Mouse (Mus musculus) right cerebral cortex, postnatal 4 days (tissue): ENCODE measurements at regions not wholly inside any gene's neighbourhood (a gene's known extent, or its start where the extent isn't known, plus 50 kb on each side); places are given as distances from the start of the nearest gene placed in this dataset.

Experiments
- DNase-seq: peaks from one replicate; pipeline ENCODE4 v3.0.0-alpha.2; 2022

DNA sequence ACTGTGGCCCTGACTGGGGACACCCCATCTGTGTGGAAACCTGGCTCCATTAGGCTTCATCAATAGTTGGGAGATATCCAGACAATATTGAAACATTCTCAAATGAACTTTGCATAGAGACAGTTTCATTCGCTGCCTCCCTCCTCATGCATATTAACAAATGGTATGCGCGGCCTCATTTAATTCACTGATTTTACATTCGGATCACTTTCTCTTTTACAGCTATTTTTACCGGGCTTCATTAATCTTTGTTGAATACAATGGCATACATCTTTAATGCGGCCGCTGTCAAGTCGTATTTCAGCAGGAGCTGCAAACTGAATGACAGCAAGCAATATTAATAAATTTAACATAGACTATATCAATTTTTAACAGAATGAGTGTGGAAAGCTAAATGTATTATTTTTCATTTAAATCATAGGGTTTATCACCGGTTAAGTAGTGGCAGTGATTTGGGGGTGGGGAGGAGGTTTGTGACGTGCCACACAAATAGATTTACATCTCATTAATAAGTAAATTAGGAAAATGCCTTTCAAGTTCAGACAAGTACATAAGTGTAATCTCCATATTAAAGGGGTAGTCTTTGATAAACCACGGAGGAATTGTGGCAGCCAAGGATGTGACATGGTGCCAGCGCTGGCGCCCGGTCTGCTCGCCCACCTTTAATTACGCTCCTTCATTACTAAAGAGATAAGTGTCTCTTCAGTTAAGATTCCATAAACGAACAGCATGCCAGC is 480.4 kb upstream of the Mki67 start:
- DNase-seq = no peak

DNA sequence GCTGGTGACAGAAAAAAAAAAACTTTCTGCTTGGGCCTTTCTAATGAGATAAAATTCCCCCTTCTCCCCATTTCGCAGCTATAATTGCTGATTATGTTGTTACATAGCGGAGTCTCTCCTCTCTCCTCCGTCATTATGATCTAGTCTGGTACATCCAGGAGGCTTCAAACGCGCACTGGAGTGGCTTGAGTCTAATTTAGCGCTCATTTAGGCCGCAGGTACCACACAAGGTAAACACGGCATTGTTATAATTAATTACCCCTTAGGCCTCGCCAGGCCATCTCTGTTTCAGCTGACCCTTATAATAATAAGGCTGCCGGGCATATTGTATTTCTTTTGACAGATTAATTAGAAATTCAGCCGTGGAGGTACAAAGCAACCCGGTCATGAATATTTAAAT is 492.7 kb upstream of the Mki67 start:
- no peak for DNase-seq

DNA sequence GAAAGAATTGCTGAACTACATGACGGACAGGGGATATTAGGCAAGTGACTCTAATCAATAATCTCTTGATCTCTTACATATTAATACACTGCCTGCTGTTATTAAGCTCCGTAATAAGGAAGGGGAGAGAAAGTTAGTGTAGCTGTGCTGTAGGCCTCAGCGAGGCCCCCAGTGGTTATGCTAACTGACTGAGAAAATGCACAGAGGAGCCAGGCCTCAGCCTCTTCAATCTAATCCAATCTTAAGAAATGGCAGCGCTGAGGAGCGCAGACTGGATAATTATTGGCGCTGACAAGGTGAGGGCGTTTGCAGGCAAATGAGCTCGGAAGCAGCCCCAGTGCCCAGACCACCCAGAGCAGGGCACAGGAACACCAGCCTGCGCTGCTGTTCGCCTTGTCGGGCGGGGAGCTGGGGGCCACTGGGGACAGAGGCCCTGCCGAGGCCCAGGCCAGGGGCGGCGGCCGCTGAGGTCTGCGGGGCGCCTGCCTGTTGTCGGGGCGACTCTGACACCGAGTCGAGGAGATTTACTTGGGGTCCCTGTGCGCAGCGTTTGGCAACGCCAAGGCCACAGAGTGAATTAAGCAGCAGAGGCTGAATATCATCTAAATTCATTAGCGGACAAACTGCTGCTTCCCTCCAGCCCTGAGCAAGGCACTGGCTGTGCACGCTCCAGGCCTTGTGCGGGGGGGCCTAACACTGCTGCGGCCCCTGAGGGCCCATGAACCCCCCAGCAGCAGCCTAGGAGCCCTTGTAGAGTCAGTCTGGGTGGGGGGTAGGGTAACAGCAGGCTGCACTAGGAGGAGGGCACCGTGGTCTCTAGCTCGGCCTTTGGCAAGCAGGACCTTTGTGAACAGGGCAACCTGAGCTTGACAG is 493.4 kb upstream of the Mki67 start:
- DNase-seq = no peak

DNA sequence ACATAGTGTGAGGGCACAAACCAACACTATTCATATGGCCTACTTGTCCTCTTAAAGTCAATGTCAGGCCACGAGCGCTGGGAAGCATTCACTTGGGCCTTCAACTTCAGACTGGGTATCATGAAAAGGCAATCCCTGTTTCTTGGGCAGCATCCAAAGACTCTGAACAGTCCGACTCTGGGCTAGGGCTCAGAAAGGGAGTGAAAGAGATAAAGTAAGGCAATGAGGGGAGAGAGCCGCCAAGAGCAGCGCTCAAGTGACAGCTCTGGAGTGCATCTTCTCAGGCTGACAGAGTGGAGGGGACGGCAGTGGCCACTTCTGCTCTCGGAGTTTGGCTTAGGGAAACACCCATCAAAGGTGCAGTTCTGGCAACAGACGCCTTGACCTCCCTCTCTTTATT is 496.3 kb upstream of the Mki67 start:
- DNase-seq = no peak

DNA sequence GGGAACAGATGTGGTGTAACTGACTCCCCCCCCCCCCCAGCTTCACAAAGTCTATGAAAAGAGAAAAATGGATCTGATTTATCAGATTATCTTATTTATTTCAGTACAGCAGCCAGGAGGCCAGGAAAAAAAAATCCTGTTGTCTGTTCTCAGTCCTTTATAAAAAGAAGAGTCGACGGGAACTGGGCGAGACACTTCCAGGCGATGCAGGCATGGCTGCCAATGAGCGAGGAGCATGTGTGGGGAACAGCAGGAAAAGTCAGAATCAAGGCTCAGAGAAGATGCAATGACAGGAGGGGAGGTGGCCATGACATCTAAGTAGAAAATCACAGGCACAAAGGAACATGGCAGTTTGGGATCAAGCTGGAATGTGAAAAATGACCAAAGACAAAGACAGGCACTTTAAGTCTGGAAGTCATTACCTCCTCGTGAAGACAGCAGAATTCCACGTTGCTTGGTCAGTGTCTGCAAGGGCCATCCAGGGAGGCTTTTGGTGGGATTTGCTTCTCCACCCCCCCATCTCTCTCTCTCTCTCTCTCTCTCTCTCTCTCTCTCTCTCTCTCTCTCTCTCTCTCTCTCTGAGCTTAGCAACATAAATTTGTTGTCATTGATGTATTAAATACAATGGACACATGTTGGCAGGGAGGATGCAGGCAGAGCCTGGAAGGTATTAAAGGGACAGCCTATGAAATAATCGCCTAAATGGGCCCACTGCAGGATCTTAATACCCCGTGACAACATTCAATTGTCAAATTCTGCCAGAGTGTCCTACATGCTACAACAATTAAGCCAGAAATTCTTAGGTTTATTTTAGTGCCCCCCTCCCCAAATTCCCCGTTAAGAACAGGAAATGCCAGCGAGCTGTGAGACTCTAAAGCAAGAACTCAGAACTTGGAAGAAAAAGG is 497.1 kb upstream of the Mki67 start:
- no peak for DNase-seq

DNA sequence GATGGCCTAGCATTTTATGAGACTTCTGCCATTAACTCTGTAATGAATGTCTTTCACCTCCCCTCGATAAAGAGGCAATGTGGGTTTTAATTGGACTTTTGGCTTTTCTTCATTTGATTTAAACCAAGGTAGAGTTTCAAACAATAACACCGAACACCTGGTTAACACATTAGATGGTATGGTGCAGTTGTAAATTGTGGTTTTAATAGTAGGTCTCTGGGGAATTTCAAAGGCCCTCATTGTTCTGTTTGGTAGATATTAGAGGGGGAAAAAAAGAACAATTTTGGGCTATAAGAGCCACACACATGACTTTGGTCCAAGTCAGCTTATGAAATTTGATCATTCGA is 497.8 kb upstream of the Mki67 start:
- no peak for DNase-seq

DNA sequence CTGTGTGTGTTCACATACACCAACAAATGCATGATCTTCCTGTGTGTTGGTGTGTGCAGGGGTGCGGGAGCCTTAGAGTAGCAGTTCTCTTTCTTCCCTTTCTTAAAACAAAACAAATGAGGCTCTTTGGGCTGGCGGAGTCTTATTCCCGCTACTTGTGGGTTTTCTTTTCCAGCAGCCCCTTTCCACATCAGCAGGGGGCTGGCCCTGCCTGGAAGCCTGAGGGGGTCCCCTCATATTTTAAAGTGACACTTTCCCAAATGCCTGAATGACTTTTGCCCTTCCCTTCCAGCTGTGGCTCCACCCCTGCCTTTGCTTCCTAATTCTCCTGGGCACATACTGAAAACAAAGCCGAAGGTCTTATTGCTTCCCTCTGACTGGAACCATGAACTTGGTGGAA is 498.3 kb upstream of the Mki67 start:
- no peak for DNase-seq

DNA sequence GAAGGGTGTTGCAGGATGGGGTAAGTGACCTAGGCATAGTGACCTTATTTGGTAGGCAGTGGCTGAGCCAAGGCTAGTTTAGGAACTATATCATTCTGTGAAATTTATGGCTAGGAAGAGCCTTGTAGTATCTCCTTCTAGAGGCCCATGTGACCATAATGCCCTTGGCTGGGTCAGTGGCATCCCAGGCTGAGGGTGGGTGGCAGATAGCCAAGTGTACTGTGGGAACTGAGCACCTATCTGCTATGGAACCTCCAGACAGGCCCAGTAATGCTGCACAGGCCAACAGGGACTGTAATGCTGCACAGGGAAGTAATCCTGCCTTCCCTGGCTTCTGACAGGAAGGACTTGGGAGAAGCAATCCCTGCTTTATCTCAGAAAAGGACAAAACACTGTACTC is 500.6 kb upstream of the Mki67 start:
- DNase-seq = no peak

DNA sequence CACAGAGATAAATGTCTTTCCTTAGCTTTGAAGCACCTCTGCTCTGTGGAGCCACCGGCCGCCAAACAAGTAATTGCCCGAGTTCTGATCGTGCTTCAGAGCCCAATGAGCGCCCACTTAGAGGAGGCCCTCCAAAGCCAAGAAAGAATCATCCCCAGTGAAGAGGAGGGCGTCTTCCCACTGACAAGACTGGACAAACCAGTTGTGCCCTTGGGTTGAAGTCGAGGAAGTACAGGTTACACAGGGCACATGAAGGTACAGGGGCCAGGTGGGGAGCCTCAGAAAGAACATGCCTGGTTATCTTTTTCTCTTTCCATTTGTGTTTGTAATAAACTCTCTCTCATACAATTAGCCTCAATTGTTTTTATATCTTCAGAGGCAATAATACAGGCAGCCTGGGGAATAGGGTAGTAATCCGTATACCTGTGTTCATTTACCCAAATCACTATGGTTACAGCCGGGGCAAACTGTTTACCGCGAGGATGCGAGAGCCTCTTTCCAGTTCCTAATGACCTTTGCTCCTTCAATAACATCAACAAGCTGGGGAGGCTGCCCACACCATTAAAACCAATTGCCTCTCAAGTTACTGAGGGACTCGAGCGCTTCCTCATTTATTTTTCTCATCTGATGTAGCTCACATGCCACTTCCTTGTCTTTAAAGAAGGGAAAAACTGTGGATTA is 503.5 kb upstream of the Mki67 start:
- no peak for DNase-seq

DNA sequence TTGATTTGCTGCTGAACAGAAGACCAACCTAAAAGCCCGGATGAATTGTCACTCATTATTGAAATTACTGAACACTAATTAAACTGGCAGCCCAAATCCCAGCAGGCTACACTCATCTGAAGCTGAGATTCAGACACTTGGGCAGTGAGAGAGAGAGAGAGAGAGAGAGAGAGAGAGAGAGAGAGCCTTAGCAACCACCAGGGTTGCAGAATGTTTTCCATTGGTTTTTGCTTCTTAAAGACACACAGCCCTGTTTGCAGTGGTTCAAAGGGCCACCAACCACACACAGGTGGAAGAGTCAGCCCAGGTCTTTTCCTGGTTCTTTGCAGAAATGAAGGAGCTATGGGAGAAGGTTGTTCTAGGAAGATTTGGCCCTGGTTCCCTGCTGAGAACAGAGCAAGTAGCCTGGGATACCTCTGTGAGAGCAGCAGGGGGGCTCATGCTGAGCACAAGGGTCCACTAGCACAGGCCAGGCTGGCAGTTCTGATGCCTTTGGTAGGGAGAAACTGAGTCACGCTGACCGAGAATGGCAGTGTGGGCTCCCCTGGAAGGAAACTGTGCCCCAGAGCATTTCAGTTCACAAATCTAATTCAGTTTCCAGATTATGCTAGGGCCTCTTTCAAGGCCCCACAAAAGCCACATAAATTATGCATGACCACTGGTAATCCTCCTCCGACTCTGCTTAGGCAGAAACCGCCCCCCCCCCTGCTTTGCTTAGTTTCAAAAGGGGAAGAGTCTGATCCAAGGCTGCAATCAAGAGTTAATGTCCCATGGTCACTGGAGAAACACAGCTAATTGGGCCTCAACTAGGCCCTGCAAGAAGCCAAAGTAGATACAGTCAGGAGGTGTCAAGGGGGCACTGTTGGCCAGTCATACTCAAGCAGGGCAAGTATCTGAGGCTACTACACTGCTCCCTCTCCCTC is 504.3 kb upstream of the Mki67 start:
- DNase-seq = no peak

DNA sequence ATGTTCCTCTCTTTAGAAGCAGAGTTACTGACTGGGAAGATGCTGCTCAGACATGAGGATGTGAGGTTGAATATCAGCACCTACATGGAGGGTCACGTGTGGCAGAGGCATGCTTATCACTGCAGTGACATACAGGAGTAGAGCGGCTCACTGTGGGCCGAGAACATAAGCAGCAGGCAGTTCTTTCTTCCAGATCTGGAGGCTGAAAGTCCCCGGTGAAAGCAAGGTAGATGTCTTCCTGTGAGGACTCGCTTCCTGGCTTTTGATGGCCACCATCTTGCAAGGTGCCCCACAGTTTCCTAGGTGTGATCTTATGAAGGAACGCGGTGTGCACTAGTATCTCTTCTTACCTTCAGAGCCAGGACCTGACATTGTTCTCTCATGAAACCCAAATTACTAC is 505.5 kb upstream of the Mki67 start:
- DNase-seq = no peak

DNA sequence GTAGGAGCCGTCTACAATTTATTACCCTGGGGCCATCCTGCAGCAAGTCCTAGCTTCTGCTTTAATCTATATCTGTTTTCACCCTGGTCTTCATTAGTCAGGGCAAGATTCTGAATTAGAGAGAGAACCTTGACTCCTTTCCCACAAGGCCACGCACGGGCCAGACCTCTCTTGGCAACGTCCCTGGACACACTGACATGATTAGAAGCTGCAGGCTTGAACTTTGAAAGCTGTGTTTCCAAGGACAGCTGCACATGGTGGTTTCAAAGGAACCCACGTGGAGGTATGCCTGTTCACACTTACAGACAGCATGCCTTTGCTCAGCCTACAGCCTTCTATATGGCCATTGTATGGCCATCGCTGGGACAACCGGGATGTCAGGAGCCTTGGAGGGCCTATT is 509.9 kb upstream of the Mki67 start:
- no peak for DNase-seq

DNA sequence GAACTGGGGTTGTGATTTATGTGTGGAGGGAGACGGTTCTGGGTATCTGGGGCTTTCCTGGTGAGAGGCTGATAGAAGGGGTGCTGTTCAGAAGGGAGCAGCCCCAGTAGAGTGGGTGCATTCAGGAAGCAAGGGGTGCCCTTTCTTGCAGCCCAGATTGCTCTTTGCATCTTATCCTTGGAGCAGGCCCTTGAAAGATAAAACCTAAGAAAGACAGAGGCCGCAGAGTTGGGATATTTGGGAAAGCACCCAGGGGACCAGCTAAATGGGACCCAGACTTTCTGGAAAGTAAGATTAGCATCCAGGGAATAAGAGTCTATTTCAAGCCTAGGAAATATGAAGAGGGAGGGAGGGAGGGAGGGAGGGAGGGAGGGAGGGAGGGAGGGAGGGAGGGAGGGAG is 512.2 kb upstream of the Mki67 start:
- DNase-seq = no peak

DNA sequence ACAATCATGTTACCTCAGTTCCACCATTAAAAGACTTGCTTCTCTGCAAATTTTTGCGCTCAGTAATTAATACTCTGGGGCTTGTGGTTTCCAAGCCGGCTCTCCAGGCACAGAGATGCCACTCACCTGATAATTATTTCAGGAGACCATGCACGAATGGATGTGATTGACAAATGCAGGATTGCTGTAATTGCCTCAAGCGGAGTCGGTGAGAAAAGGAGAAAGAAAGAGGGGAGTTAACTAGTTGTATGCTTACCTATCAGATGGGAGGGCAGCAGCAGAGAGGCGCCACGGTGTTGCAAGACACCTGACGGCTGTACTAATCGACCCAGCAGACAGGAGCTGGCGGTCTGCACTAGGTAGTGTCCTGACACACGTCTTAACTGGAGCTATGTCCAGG is 513.4 kb upstream of the Mki67 start:
- no peak for DNase-seq

DNA sequence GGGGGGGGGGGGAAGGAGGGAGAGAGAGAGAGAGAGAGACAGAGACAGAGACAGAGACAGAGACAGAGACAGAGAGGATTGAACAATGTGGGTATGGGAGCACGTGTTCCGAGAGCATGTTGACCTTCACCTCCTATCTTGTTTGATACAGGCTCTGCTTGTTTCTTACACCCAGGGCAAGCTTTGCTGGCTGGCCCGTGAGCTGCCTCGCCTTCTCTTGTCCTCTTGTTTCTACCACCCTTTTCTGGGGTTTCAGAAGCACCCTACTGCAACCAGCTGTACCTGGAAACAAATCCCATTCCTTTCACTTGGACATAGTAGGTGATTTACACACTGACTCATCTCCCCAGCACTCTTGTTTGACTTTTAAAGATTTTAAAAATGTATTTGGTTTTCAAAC is 516.0 kb upstream of the Mki67 start:
- no peak for DNase-seq

DNA sequence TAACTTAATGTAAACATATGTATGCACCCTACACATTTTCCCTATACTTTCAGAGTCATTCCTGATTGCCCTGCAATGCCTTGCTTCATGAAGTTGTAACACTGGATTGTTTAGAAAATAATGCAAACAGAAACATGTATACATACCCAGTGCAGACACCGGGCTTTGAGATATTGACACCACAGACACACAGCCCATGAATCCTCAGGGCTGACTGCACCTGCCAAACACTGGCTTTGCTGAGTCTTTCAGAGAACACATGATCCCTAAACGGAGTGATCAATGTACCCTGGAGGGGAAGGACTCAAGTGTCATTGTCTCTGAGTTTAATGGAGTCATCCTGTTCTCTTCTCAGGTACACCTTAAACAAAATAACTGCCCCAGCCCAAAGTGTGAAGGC is 519.4 kb upstream of the Mki67 start:
- DNase-seq = no peak

DNA sequence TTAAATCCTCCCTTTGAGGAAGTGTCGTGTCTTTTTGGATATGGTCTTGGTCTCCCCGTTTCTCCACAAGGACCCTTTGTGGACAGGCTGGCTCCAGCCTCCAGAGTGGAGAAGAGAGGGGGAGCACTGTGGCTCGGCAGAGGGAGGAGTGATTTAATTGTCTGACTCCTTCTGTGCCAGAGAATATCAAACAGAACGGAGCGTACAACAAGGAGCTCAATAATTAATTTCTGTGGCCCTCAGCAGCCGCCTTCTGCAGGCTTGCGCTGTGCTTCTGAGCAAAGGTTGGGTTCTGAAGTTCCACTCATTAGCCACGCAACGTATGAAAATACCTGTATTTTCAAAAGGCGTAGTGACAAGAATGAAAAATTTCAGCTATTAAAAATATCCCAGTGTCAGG is 520.2 kb upstream of the Mki67 start:
- DNase-seq = no peak

DNA sequence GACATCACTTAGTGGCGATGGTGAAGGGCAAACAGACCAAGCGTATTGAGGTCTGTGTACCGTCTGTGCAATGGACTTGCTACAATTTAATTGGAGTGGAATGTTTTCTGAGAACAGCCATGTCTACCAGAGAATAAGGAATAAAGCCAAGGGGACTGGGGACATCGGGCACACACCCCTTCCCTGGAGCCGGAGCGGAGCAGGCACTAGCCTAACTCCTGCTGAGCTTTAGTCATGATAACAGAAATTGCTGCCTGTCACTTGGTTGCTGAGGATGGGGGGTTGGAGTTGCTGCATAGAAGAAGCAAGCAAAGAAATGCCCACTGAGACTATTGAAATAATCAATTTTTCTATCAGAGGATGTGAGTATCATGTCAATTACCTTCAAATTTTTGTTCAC is 549.5 kb upstream of the Mki67 start:
- DNase-seq = no peak

DNA sequence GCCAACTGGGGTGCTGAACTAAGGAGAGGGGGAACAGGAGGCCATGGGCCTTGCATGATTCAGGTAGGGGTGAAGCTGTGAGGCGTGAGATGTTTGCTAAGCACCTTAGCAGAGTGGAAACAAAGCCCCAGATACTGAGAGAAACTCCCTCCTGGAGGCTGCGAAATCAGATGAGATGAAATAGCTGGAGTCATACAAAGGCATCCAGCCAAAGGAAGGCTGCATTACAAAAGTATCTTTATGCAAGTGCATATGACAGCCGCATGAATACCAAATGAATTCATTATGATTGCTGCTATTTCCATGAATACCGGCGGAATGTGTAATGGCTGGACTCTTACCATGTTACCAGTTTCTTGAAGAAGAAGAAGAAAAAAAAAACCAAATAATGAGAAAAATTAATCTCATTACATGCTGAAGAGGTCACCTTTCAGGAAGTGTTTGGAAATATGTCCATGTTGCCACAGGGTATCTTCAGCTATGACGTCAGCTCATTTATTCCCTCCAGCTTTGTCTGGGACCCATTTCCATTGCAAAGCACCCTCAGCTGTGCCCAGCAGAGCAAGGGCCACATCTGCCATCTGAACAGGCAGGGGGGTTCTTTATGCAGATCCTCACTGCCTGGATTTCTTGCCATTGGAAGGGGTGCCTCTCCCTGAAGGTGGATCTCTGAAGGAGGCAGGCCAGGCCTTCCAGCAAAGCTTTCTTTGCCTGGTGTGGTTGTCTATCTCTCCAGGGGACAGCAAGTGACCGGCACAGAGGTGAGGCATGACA is 551.7 kb upstream of the Mki67 start:
- DNase-seq = no peak

DNA sequence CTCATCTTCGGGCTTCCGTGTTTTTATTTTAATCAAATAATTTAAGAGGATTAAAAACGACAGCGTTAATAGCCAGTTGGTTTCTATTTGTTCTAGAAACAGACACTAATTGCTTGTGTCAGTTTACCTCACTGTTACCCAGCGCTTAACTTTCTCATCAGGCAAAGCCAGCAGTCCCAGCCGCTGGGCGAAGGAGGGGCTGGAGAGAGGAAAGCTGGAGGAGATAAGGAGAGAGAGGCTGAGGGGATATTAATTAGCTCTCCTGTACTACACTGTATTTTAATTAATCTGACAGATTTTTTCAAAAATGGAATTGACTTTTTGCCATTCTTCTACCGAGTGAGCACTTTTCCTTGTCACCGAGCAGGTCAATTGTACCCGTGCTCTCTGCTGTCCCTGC is 559.5 kb upstream of the Mki67 start:
- no peak for DNase-seq

DNA sequence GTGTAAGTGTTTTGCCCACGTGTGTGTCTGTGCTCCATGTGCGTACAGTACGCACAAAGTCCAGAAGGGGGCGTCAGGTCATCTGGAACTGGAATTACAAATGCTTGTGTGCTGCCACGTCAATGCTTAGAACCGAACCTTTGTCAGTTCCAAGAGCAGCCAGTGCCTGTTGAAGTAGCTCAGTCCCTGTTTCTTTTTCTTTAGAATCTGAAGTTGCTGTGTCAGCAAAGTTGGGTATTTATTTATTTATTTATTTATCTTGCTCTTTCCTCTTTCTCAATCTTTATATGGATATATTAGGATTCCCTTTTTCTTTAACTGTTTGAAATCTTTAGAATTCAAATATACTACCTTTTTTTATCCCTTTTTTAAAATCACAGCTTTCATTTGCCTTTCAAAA is 567.6 kb upstream of the Mki67 start:
- no peak for DNase-seq
